Mouse (Mus musculus) layer of hippocampus, adult 18-20 months (tissue): Measurements from ENCODE around the gene Tpp2. TPM values are rescaled to one million over a fixed set of nuclear protein-coding genes. Genes with fewer than 3 reads are reported as not detected.
A peak's percentile ranks its signal among the peaks of the same experiment; 100 is the strongest.
"Not testable (repeated sequence)": the region's sequence is repeated elsewhere in the genome, so short reads cannot be mapped to it uniquely, and the experiment has no call there.

Experiments used
- DNase-seq, 2 experiments: peaks; one replicate each; pipeline ENCODE4 v3.0.0; 2022; ENCODE audit warnings: low spot score in 2 of 2
- long read RNA-seq: library from polyadenylated mRNA; stranded (forward); transcript quantifications from one replicate; pipeline ENCODE4 v2.0.0, GENCODE M21; 2021
- total RNA-seq, 2 experiments: library from RNA; stranded (reverse); gene quantifications; 2 replicates each; pipeline ENCODE4 v1.2.3; 2021

The Tpp2 gene
- total RNA-seq, result 10 to 100 TPM; 44.9 to 46.4 TPM
- long read RNA-seq, full-length matches to known transcripts, result 34 of 50 reads
- long read RNA-seq, partial matches to known transcripts, result 6 of 50 reads
- long read RNA-seq, other reads (novel, unspliced or antisense), result 10 of 50 reads

- DNase-seq, result peak; percentile 98 to 99
Measured at GRCm38 (mm10) chr1:43933488-43934415, at the start of gene Tpp2. Gene Tpp2, plus strand, starts transcription at chr1:43933647.

GRCm38 (mm10) chr1:43888358-43888757, 45.1 kb upstream of the Tpp2 start:
- DNase-seq, result not testable (repeated sequence)

- DNase-seq, result no peak
Measured at GRCm38 (mm10) chr1:43895742-43896141, 37.7 kb upstream of the Tpp2 start.

- DNase-seq, result no peak
Measured at GRCm38 (mm10) chr1:43897131-43897530, 36.3 kb upstream of the Tpp2 start.

GRCm38 (mm10) chr1:43897987-43898386, 35.5 kb upstream of the Tpp2 start:
- DNase-seq, result no peak

GRCm38 (mm10) chr1:43898991-43899714, 34.3 kb upstream of the Tpp2 start:
- DNase-seq, result peak; percentile 59 to 83

GRCm38 (mm10) chr1:43902417-43902816, 31.0 kb upstream of the Tpp2 start:
- DNase-seq, result no peak

GRCm38 (mm10) chr1:43902855-43903254, 30.6 kb upstream of the Tpp2 start:
- DNase-seq, result peak in 1 of 2 experiments; percentile 36

- DNase-seq, result no peak
Measured at GRCm38 (mm10) chr1:43915428-43915827, 18.0 kb upstream of the Tpp2 start.

GRCm38 (mm10) chr1:43916854-43917253, 16.6 kb upstream of the Tpp2 start:
- no peak for DNase-seq

GRCm38 (mm10) chr1:43934416-43934810, 966 bp downstream of the Tpp2 start:
- DNase-seq, result no peak

GRCm38 (mm10) chr1:43939310-43939709, 5.9 kb downstream of the Tpp2 start:
- no peak for DNase-seq

- no peak for DNase-seq
Measured at GRCm38 (mm10) chr1:43941476-43942217, 8.2 kb downstream of the Tpp2 start.

GRCm38 (mm10) chr1:43942814-43943213, 9.4 kb downstream of the Tpp2 start:
- no peak for DNase-seq

- no peak for DNase-seq
Measured at GRCm38 (mm10) chr1:43953679-43954078, 20.2 kb downstream of the Tpp2 start.

GRCm38 (mm10) chr1:43964381-43964780, 30.9 kb downstream of the Tpp2 start:
- no peak for DNase-seq

GRCm38 (mm10) chr1:43966756-43967155, 33.3 kb downstream of the Tpp2 start:
- DNase-seq, result no peak

GRCm38 (mm10) chr1:43969361-43969760, 35.9 kb downstream of the Tpp2 start:
- no peak for DNase-seq

- DNase-seq, result no peak
Measured at GRCm38 (mm10) chr1:43971089-43971488, 37.6 kb downstream of the Tpp2 start.

GRCm38 (mm10) chr1:43996914-43997589, 63.6 kb downstream of the Tpp2 start:
- no peak for DNase-seq

- no peak for DNase-seq
Measured at GRCm38 (mm10) chr1:44004513-44004912, 71.1 kb downstream of the Tpp2 start.
